Mouse (Mus musculus) lung, embryonic 14.5 days (tissue): ENCODE data around the gene Erbb4. TPM values are rescaled to one million over a fixed set of nuclear protein-coding genes. Genes with fewer than 3 reads are reported as not detected.

ENCODE experiments used
- ATAC-seq: fragments of 200-750 bp; cut with Nextera tagmentation; 2 replicates; pipeline ENCODE4 v1.8.0; 2017; ENCODE audit warnings: mild to moderate bottlenecking, moderate TSS enrichment, moderate library complexity; ENCODE audit not compliant: insufficient read depth
- DNase-seq: peaks from one replicate; pipeline ENCODE4 v3.0.0-alpha.2; 2015
- H3K27ac ChIP-seq: fragments of 300-500 bp; sonication (generic); 2 replicates; pipeline ENCODE4 v1.5.1; 2014; ENCODE audit warnings: low read depth, mild to moderate bottlenecking, moderate library complexity
- H3K27me3 ChIP-seq: fragments of 300-500 bp; sonication (generic); 2 replicates; pipeline ENCODE4 v1.6.1; 2014; ENCODE audit warnings: low read length, control low read depth; ENCODE audit not compliant: insufficient read depth
- H3K36me3 ChIP-seq: fragments of 300-500 bp; sonication (generic); 2 replicates; pipeline ENCODE4 v1.6.1; 2014; ENCODE audit warnings: control low read depth; ENCODE audit not compliant: insufficient read depth
- H3K4me1 ChIP-seq: fragments of 300-500 bp; sonication (generic); 2 replicates; pipeline ENCODE4 v1.6.1; 2014; ENCODE audit warnings: antibody characterized with exemption, control low read depth; ENCODE audit not compliant: insufficient read depth
- H3K4me2 ChIP-seq: fragments of 300-500 bp; sonication (generic); 2 replicates; pipeline ENCODE4 v1.6.1; 2014; ENCODE audit warnings: mild to moderate bottlenecking
- H3K4me3 ChIP-seq: fragments of 300-500 bp; sonication (generic); 2 replicates; pipeline ENCODE4 v1.5.1; 2014; ENCODE audit warnings: low read depth, low read length
- H3K9ac ChIP-seq: fragments of 300-500 bp; sonication (generic); 2 replicates; pipeline ENCODE4 v1.6.1; 2014
- H3K9me3 ChIP-seq: fragments of 300-500 bp; sonication (generic); 2 replicates; pipeline ENCODE4 v1.6.1; 2016; ENCODE audit warnings: low read depth, low read length, control low read depth
- CTCF ChIP-seq: IDR thresholded peaks from 2 replicates; pipeline ENCODE4 v1.5.1; 2016; ENCODE audit warnings: antibody characterized with exemption, low read depth
- WGBS: fragments of 180-500 bp; shearing (Covaris S2); extraction: QIAGEN DNeasy Blood & Tissue Kit; methylation state at CpG from one replicate; pipeline ENCODE4 v1.1.7; 2014; 5-methylcytosine and 5-hydroxymethylcytosine counted together
- polyA plus RNA-seq: library from polyadenylated mRNA; unstranded; fragments of >200 nt; fragmentation: Nextera tagmentation; extraction: Ambion mirVana; gene quantifications from 2 replicates; pipeline ENCODE4 v1.2.1, GENCODE M21; 2014

Gene Erbb4
- polyA plus RNA-seq, 1 experiment from 2014 or later: 1.6 TPM

DNA sequence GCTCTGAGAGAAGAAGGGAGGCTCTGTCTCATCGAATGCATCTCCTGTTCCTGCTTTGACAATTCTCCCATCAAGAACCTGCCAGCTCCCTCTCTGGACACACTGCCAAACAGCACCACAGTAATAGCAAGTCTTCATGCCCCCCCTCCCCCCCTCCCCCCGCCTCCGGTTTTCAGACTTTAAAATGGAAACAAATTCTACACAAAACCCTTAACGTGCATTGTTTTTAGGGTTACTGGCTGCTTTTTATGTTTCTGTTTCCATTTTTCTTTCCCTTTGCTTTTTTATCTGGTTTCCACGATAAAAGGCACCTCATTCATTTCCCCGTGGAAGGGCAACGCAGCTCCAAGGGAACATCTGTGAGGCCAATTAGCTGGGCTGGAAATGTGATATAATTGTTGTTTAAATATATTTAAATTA, 1061.3 kb downstream of the Erbb4 start:
- TF ChIP-seq CTCF: 0 out of 2 replicates have a peak, but pooled peaks have one; percentile 8
- Histone ChIP-seq H3K4me3 (peak overlapping the region; percentile 22), H3K9ac (peak overlapping the region; percentile 32; the same call in 1 of the 2 replicates), H3K36me3 (no peaks in the 10 kb centered on the region), H3K4me2 (peak overlapping the region; percentile 53), H3K27me3 (no peaks in the 10 kb centered on the region), H3K27ac (no peak overlapping the region), H3K9me3 (no peaks in the 10 kb centered on the region), H3K4me1 (no peaks in the 10 kb centered on the region)
- WGBS: 8% methylated on average over 7 of the region's 7 CpGs
- ATAC-seq (peak; percentile 49; the same call in 1 of the 2 replicates), DNase-seq (peak; percentile 37)

DNA sequence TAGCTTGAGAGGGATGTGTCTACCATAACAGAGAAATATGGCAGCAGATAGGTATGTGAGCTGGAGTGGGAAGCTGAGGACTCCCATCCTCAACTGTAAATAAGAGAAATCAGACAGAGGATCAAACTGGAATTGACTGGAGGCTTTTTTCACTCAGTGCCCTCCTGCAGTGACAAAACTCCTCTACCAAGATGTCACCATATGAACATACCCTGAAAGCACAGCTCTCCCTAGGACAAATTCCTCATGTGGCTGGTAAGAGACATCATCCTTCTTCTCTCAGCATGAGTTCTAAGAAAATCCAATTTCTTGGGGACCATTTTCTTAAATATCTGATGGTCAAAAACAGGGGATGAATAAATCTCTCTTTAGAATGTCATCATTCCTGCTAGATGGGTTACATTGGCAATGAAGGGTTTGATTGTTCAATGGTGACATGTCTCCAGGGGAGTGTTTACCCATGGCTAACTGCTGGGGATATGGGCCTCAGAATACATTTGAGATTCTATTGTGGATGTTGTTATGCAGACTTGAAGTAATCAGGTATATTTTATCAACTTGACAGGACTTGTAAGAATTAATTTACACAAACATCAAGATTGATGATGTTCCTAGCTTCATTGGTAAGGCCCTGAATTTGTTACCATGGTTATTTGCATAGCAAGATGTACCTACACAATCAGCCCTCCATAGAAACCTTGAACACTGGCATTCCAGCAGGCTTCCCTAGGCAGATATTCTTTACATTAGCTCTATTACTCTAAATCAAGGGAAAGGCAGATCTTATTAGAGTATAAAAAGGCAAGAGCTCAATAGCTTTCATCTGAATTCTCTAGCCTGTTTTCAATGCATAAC, 1083.5 kb downstream of the Erbb4 start:
- Histone ChIP-seq H3K9ac (no peak overlapping the region), H3K27ac (no peak overlapping the region), H3K4me2 (no peak overlapping the region), H3K4me3 (no peak overlapping the region), H3K36me3 (no peaks in the 10 kb centered on the region), H3K27me3 (no peaks in the 10 kb centered on the region), H3K9me3 (no peaks in the 10 kb centered on the region), H3K4me1 (no peaks in the 10 kb centered on the region)
- ATAC-seq: no peak
- DNase-seq: no peak
- TF ChIP-seq CTCF: no peak

GRCm38 (mm10) chr1:68020020-68020419, 1087.8 kb downstream of the Erbb4 start:
- no peaks in the 10 kb centered on the region for H3K9me3 ChIP-seq
- WGBS: 85% methylated on average over 1 of the region's 1 CpGs
- DNase-seq (no peak), ATAC-seq (no peak)
- no peak overlapping the region for H3K4me3 ChIP-seq
- no peaks in the 10 kb centered on the region for H3K4me1 ChIP-seq
- no peak for TF ChIP-seq CTCF
- H3K4me2 ChIP-seq: no peak overlapping the region
- H3K27me3 ChIP-seq: no peaks in the 10 kb centered on the region
- H3K27ac ChIP-seq: no peak overlapping the region
- no peak overlapping the region for H3K9ac ChIP-seq
- no peaks in the 10 kb centered on the region for H3K36me3 ChIP-seq

DNA sequence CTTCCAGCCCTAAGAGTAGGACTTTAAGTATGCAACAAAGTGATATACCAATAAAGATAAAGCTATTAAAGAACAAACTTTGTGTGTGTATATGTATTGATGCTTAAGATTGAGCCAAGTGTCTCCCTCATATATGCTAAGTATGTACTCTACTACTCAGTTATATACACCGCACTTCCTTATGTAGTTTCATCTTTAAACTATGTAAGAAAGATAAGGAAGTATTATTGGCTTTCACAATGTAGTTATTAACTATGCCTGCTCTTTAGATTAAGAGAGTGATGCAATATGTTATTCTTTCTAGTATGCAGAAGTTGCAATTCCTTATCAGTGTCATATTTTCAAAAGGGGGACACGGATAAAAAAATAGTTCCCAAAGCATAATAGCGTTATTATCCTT, 1088.2 kb downstream of the Erbb4 start:
- Histone ChIP-seq H3K4me1 (no peaks in the 10 kb centered on the region), H3K36me3 (no peaks in the 10 kb centered on the region), H3K9ac (no peak overlapping the region), H3K4me3 (no peak overlapping the region), H3K27ac (no peak overlapping the region), H3K4me2 (no peak overlapping the region), H3K27me3 (no peaks in the 10 kb centered on the region), H3K9me3 (no peaks in the 10 kb centered on the region)
- TF ChIP-seq CTCF: no peak
- WGBS: 78% methylated on average over 3 of the region's 3 CpGs
- DNase-seq: no peak
- ATAC-seq: no peak
